Mouse (Mus musculus) B cell, adult 67 days (primary cell): ENCODE results near the gene Gm44511. TPM values are rescaled to one million over a fixed set of nuclear protein-coding genes. Genes with fewer than 3 reads are reported as not detected.

Source experiments
- total RNA-seq, 2 experiments: library from RNA; stranded (reverse); gene quantifications; 4 replicates each; pipeline ENCODE4 v1.2.4; 2023

Gm44511 gene
- not detected for total RNA-seq

GRCm38 (mm10) chr6:128826132-128826531, at the start of gene Gm44511, which contains the start of gene Klrb1b:
TSS of gene Gm44511 (minus strand) at chr6:128826315.
TSS of gene Klrb1b (minus strand) at chr6:128826331.

DNA sequence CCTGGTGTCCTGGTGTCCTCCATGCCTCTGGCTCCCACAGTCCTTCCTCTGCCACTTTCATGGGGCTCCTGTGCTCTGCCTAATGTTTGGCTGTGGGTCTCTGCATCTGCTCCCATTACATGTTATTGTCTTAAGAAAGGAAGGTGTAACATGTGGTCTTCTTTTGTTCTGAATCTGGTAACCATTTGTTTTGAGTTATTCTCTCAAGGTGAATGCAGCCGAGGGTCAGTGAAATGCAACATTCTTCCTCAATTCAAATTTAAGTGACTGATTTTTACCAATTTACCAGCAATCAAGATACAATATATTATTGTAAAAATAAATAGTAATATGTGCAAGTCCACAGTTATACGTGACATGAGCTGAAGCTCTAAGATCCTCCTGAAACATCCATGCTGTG, 37.0 kb downstream of the Gm44511 start, which contains the start of gene Klrb1c:
TSS of gene Klrb1c (minus strand) at position 101 of the 400 bp plus-strand sequence.

Other genes starting within 250 kb of the Gm44511 start
- gene A2ml1, start 244.7 kb downstream of the Gm44511 start, total RNA-seq = not detected
- gene Klrb1a, start 202.8 kb downstream of the Gm44511 start, total RNA-seq = not detected
- gene Clec2h, start 163.9 kb downstream of the Gm44511 start, total RNA-seq = 100 to 1,000 TPM; 181 to 222 TPM
- gene Klrb1, start 103.3 kb downstream of the Gm44511 start, total RNA-seq = under 1 TPM in 1 of 2 experiments, not detected in 1; 0.68 TPM
- 1 to 10 TPM in 1 of 2 experiments, under 1 TPM in 1; 0.95 to 1.2 TPM for gene Klrb1c, start 37.1 kb downstream of the Gm44511 start, total RNA-seq
- gene Klrb1b, start within 50 bp of the Gm44511 start, total RNA-seq = 1 to 10 TPM in 1 of 2 experiments, not detected in 1; 1.0 TPM
- 100 to 1,000 TPM in 1 of 2 experiments, 10 to 100 TPM in 1; 82.7 to 102 TPM for gene Clec2i, start 61.3 kb upstream of the Gm44511 start, total RNA-seq
- 100 to 1,000 TPM in 1 of 2 experiments, 10 to 100 TPM in 1; 95.8 to 109 TPM for gene BC035044, start 64.8 kb upstream of the Gm44511 start, total RNA-seq
- 10 to 100 TPM; 10.9 to 13.1 TPM for gene Clec2g, start 108.1 kb upstream of the Gm44511 start, total RNA-seq
- 10 to 100 TPM in 1 of 2 experiments, 1 to 10 TPM in 1; 7.0 to 11.2 TPM for gene Klrb1f, start 219.6 kb upstream of the Gm44511 start, total RNA-seq